In the genomic region with DNA sequence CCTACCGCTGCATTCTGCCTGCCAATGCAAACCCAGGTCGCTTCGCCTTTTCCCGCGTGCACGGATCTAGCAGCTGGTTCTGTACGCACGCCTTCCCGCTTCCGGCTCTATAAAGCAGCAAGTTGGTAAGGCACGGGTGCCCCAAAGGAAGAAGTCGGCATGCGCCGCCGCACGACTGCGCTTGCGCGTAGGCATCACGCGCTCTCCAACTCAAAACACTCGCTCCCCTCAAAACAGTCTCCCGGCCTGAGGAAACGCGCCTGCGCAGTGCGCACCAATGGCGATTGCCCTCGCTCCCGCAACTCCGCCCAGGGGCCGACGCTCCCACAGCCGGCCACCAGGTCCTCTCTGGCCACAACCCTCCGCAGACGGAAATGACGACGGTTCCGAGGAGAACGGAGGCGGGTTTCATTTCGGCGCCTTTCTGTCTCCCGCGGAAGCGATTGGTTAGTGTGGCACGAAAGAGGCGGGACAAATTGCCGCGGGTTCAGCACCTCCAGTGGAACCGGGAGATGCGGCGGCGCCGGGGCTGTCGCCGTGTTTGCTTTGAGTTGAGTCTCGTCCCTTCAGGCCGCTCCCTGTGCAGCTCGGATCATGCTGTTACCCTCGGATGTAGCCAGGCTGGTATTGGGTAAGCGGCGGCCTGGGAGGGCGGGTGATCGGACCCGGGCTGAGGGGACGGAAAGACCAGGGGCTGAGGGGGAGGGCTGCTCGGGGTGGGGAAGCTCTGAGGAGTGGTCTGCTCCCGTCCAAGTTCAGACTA, we compare ENCODE assay signal across 8 mouse cellular contexts. TPM values are rescaled to one million over a fixed set of nuclear protein-coding genes. Genes with fewer than 3 reads are reported as not detected.
DNase-seq lines count a peak whose midpoint lies in the region; ATAC-seq and TF ChIP-seq lines count a peak whose summit lies in the region.

Gene Atm (minus strand): TSS at position 183 of the 763 bp plus-strand sequence.
Gene Npat (plus strand): TSS at position 490 of the 763 bp plus-strand sequence.

- peak; percentile 75 for TF ChIP-seq POLR2A in testis, adult 2 months (IDR thresholded peaks at IDR 0.05; ENCODE audit: control insufficient read depth, low read depth, low read length)

- WGBS in forebrain, embryonic 12.5 days = under 1% methylated on average over 69 of the region's 69 CpGs
- under 1% methylated on average over 69 of the region's 69 CpGs for WGBS in heart, postnatal 0 days
- WGBS in liver, embryonic 16.5 days (ENCODE audit: insufficient replicate concordance) = under 1% methylated on average over 69 of the region's 69 CpGs
- WGBS in neural tube, embryonic 13.5 days = under 1% methylated on average over 69 of the region's 69 CpGs

- no peak for TF ChIP-seq CTCF in E14TG2a.4 (conservative IDR thresholded peaks at IDR 0.05; ENCODE audit: low read length)
- peak; percentile 22; the same call in 1 of the 2 replicates for TF ChIP-seq CTCF in heart, postnatal 0 days (IDR thresholded peaks at IDR 0.05; ENCODE audit: low read depth)
- peak; percentile 2; the same call in 1 of the 2 replicates for TF ChIP-seq CTCF in testis, adult 2 months (IDR thresholded peaks at IDR 0.05; ENCODE audit: control insufficient read depth, insufficient read depth, insufficient replicate concordance, low read depth, low read length)

- H3K9ac ChIP-seq in forebrain, embryonic 12.5 days = peak within 1 kb of the TSS; percentile 94
- peak within 1 kb of the TSS; percentile 82 for H3K9ac ChIP-seq in heart, postnatal 0 days (replicated peaks; ENCODE audit: low read depth, low read length)
- H3K9ac ChIP-seq in liver, embryonic 16.5 days (ENCODE audit: low read depth, low read length) = peak within 1 kb of the TSS; percentile 90
- H3K9ac ChIP-seq in neural tube, embryonic 13.5 days = peak within 1 kb of the TSS; percentile 89

- TF ChIP-seq EP300 in heart, postnatal 0 days (IDR thresholded peaks at IDR 0.05; ENCODE audit: low read depth) = no peak

- H3K36me3 ChIP-seq in E14TG2a.4 (ENCODE audit: insufficient read depth, low read length) = peaks cover 35% of the 10 kb centered on the region
- 0 out of 2 replicates have a peak, but pooled peaks cover 3% of the 10 kb centered on the region for H3K36me3 ChIP-seq in forebrain, embryonic 12.5 days (replicated peaks)
- H3K36me3 ChIP-seq in heart, postnatal 0 days (replicated peaks; ENCODE audit: control insufficient read depth, insufficient read depth, low read length) = no peaks in the 10 kb centered on the region
- no peaks in the 10 kb centered on the region for H3K36me3 ChIP-seq in liver, embryonic 16.5 days (ENCODE audit: control insufficient read depth, insufficient read depth)
- peaks cover 7% of the 10 kb centered on the region; the same call in 1 of the 2 replicates for H3K36me3 ChIP-seq in neural tube, embryonic 13.5 days
- H3K36me3 ChIP-seq in testis, adult 2 months (ENCODE audit: control insufficient read depth, insufficient read depth, low read length) = no peaks in the 10 kb centered on the region

- peak; percentile 99 for ATAC-seq in forebrain, embryonic 12.5 days (ENCODE audit: low FRiP score)
- peak; percentile 99 for ATAC-seq in heart, postnatal 0 days (ENCODE audit: insufficient read depth, low read depth)
- peak; percentile 98 for ATAC-seq in liver, embryonic 16.5 days (ENCODE audit: low read depth)
- ATAC-seq in neural tube, embryonic 13.5 days (ENCODE audit: low read depth) = peak; percentile 99

- peaks cover 40% of the 10 kb centered on the region for H3K4me1 ChIP-seq in E14TG2a.4 (replicated peaks; ENCODE audit: low read depth, low read length)
- peaks cover 28% of the 10 kb centered on the region for H3K4me1 ChIP-seq in forebrain, embryonic 12.5 days
- H3K4me1 ChIP-seq in heart, postnatal 0 days (ENCODE audit: control insufficient read depth, insufficient read depth) = peaks cover 17% of the 10 kb centered on the region
- H3K4me1 ChIP-seq in liver, embryonic 16.5 days (ENCODE audit: control insufficient read depth, low read depth, low read length) = peaks cover 6% of the 10 kb centered on the region
- peaks cover 31% of the 10 kb centered on the region for H3K4me1 ChIP-seq in neural tube, embryonic 13.5 days (replicated peaks)
- peaks cover 9% of the 10 kb centered on the region for H3K4me1 ChIP-seq in testis, adult 2 months (ENCODE audit: control insufficient read depth, insufficient read depth, low read length)

- H3K27me3 ChIP-seq in E14TG2a.4 (ENCODE audit: insufficient read depth, low read length) = no peaks in the 10 kb centered on the region
- no peaks in the 10 kb centered on the region for H3K27me3 ChIP-seq in forebrain, embryonic 12.5 days
- no peaks in the 10 kb centered on the region for H3K27me3 ChIP-seq in heart, postnatal 0 days (ENCODE audit: control insufficient read depth, insufficient read depth, low read length)
- no peaks in the 10 kb centered on the region for H3K27me3 ChIP-seq in liver, embryonic 16.5 days (ENCODE audit: control insufficient read depth, insufficient read depth, low read depth, low read length)
- H3K27me3 ChIP-seq in neural tube, embryonic 13.5 days = no peaks in the 10 kb centered on the region
- no peaks in the 10 kb centered on the region for H3K27me3 ChIP-seq in testis, adult 2 months (ENCODE audit: control insufficient read depth, insufficient read depth, low read length)

- DNase-seq in c-Kit-positive CD71-positive TER-119-positive erythroid progenitor cells, embryonic 14.5 days (ENCODE audit: low spot score) = peak; percentile 100
- DNase-seq in heart, postnatal 0 days (ENCODE audit: low spot score) = peak; percentile 100
- peak; percentile 99 to 100 for DNase-seq in kidney, postnatal 4 days

- no peaks in the 10 kb centered on the region for H3K9me3 ChIP-seq in E14TG2a.4 (ENCODE audit: low read length)
- no peaks in the 10 kb centered on the region for H3K9me3 ChIP-seq in forebrain, embryonic 12.5 days
- H3K9me3 ChIP-seq in heart, postnatal 0 days (replicated peaks; ENCODE audit: control insufficient read depth, low read length) = no peaks in the 10 kb centered on the region
- H3K9me3 ChIP-seq in liver, embryonic 16.5 days (replicated peaks; ENCODE audit: control insufficient read depth, low read length) = no peaks in the 10 kb centered on the region
- H3K9me3 ChIP-seq in neural tube, embryonic 13.5 days = no peaks in the 10 kb centered on the region

- H3K27ac ChIP-seq in forebrain, embryonic 12.5 days = peak within 1 kb of the TSS; percentile 93
- peak within 1 kb of the TSS; percentile 91 for H3K27ac ChIP-seq in heart, postnatal 0 days (ENCODE audit: low read depth)
- peak within 1 kb of the TSS; percentile 90 for H3K27ac ChIP-seq in liver, embryonic 16.5 days (ENCODE audit: low read length)
- H3K27ac ChIP-seq in neural tube, embryonic 13.5 days (replicated peaks) = peak within 1 kb of the TSS; percentile 92
- H3K27ac ChIP-seq in testis, adult 2 months (ENCODE audit: control insufficient read depth, insufficient read depth, low read depth, low read length) = peak within 1 kb of the TSS; percentile 84

- H3K4me3 ChIP-seq in E14TG2a.4 (replicated peaks; ENCODE audit: low read length) = peak within 1 kb of the TSS; percentile 98
- H3K4me3 ChIP-seq in forebrain, embryonic 12.5 days (replicated peaks) = peak within 1 kb of the TSS; percentile 85
- H3K4me3 ChIP-seq in heart, postnatal 0 days (ENCODE audit: low read depth, low read length) = peak within 1 kb of the TSS; percentile 98
- H3K4me3 ChIP-seq in liver, embryonic 16.5 days (ENCODE audit: low read depth, low read length) = peak within 1 kb of the TSS; percentile 90
- peak within 1 kb of the TSS; percentile 93 for H3K4me3 ChIP-seq in neural tube, embryonic 13.5 days
- peak within 1 kb of the TSS; percentile 94 for H3K4me3 ChIP-seq in testis, adult 2 months (ENCODE audit: control insufficient read depth, low read depth, low read length)

- H3K4me2 ChIP-seq in forebrain, embryonic 12.5 days = peak within 1 kb of the TSS; percentile 90
- H3K4me2 ChIP-seq in heart, postnatal 0 days (ENCODE audit: low read depth, low read length) = peak within 1 kb of the TSS; percentile 96
- peak within 1 kb of the TSS; percentile 99 for H3K4me2 ChIP-seq in liver, embryonic 16.5 days (ENCODE audit: low read depth, low read length)
- peak within 1 kb of the TSS; percentile 97 for H3K4me2 ChIP-seq in neural tube, embryonic 13.5 days

RNA-seq across cellular contexts. Expression of gene Atm, which starts in this region (rescaled TPM):
- 21.7 and 22.8 TPM in 2 replicates for polyA plus RNA-seq in forebrain, embryonic 12.5 days (2016; fragmentation: Nextera tagmentation; extraction: Ambion mirVana)
- total RNA-seq in heart, postnatal 0 days (2014; rRNA removed; ENCODE audit: low replicate concordance) = 2.9 and 5.3 TPM in 2 replicates
- polyA plus RNA-seq in heart, postnatal 0 days (2015; fragmentation: Nextera tagmentation; extraction: Ambion mirVana) = 2.6 and 3.9 TPM in 2 replicates
- 2.7 and 3.1 TPM in 2 replicates for polyA plus RNA-seq in liver, embryonic 16.5 days (2015; fragmentation: Nextera tagmentation; extraction: Ambion mirVana)
- polyA plus RNA-seq in neural tube, embryonic 13.5 days (2015; fragmentation: Nextera tagmentation; extraction: Ambion mirVana) = 9.5 and 12.1 TPM in 2 replicates
- polyA plus RNA-seq in testis, adult 2 months (2012; rRNA removed) = 1.7 and 1.9 TPM in 2 replicates

RNA-seq across cellular contexts. Expression of gene Npat, which starts in this region (rescaled TPM):
- polyA plus RNA-seq in forebrain, embryonic 12.5 days (2016; fragmentation: Nextera tagmentation; extraction: Ambion mirVana) = 20.5 and 21.0 TPM in 2 replicates
- total RNA-seq in heart, postnatal 0 days (2014; rRNA removed; ENCODE audit: low replicate concordance) = 5.6 and 7.5 TPM in 2 replicates
- 5.7 TPM in 2 replicates for polyA plus RNA-seq in heart, postnatal 0 days (2015; fragmentation: Nextera tagmentation; extraction: Ambion mirVana)
- polyA plus RNA-seq in liver, embryonic 16.5 days (2015; fragmentation: Nextera tagmentation; extraction: Ambion mirVana) = 6.9 and 7.6 TPM in 2 replicates
- 11.8 and 12.2 TPM in 2 replicates for polyA plus RNA-seq in neural tube, embryonic 13.5 days (2015; fragmentation: Nextera tagmentation; extraction: Ambion mirVana)
- polyA plus RNA-seq in testis, adult 2 months (2012; rRNA removed) = 4.0 and 4.5 TPM in 2 replicates

Comparison
In these comparisons a context has a peak if more than half of its experiments do, and no peak if none do; other contexts are left out.
1. Peak in every context shown above with its lines: DNase-seq, ATAC-seq, H3K4me3 ChIP-seq and H3K27ac ChIP-seq.